Mouse (Mus musculus) kidney, adult 2 months (tissue): ENCODE data around the gene Spx.

Experiments used
- CTCF ChIP-seq: fragments of 200-500 bp; conservative IDR thresholded peaks from 2 replicates; pipeline ENCODE4 v1.5.1; 2011; ENCODE audit warnings: low read depth, mild to moderate bottlenecking, control low read depth, low read length, moderate library complexity, mixed read lengths; ENCODE audit not compliant: insufficient read depth, insufficient read length
- POLR2A ChIP-seq: fragments of 200-500 bp; IDR thresholded peaks from one replicate; pipeline ENCODE4 v1.6.1; 2011; ENCODE audit warnings: low read depth, low read length, control low read depth

- TF ChIP-seq CTCF, result no peak
- TF ChIP-seq POLR2A, result no peak
Observed at GRCm38 (mm10) chr6:142412906-142413491, at the start of gene Spx.
